Mouse (Mus musculus) midbrain, embryonic 11.5 days (tissue): ENCODE measurements around the gene Stra8. TPM values are rescaled to one million over a fixed set of nuclear protein-coding genes. Genes with fewer than 3 reads are reported as not detected.

Experiments used
- ATAC-seq: fragments of 200-750 bp; cut with Nextera tagmentation; 2 replicates; pipeline ENCODE4 v1.8.0; 2017; ENCODE audit warnings: moderate TSS enrichment, moderate library complexity; ENCODE audit not compliant: low FRiP score
- DNase-seq: peaks from one replicate; pipeline ENCODE4 v3.0.0; 2015; ENCODE audit warnings: low spot score; ENCODE audit errors: missing footprints
- H3K27ac ChIP-seq: fragments of 300-500 bp; sonication (generic); 2 replicates; pipeline ENCODE4 v1.5.1; 2014; ENCODE audit warnings: low read depth, low read length
- H3K27me3 ChIP-seq: fragments of 300-500 bp; sonication (generic); 2 replicates; pipeline ENCODE4 v1.6.1; 2014; ENCODE audit warnings: mild to moderate bottlenecking, low read length, moderate library complexity, mixed read lengths; ENCODE audit not compliant: control insufficient read depth, insufficient read depth
- H3K36me3 ChIP-seq: fragments of 300-500 bp; sonication (generic); 2 replicates; pipeline ENCODE4 v1.6.1; 2014; ENCODE audit warnings: mild to moderate bottlenecking, low read length, moderate library complexity, mixed read lengths; ENCODE audit not compliant: control insufficient read depth, insufficient read depth
- H3K4me1 ChIP-seq: fragments of 300-500 bp; sonication (generic); 2 replicates; pipeline ENCODE4 v1.6.1; 2014; ENCODE audit warnings: low read length; ENCODE audit not compliant: control insufficient read depth, insufficient read depth
- H3K4me2 ChIP-seq: fragments of 300-500 bp; sonication (generic); 2 replicates; pipeline ENCODE4 v1.6.1; 2014; ENCODE audit warnings: mild to moderate bottlenecking, moderate library complexity
- H3K4me3 ChIP-seq: fragments of 300-500 bp; sonication (generic); 2 replicates; pipeline ENCODE4 v1.5.1; 2014; ENCODE audit warnings: low read depth, low read length
- H3K9ac ChIP-seq: fragments of 300-500 bp; sonication (generic); 2 replicates; pipeline ENCODE4 v1.6.1; 2014; ENCODE audit warnings: low read length
- H3K9me3 ChIP-seq: fragments of 300-500 bp; sonication (generic); 2 replicates; pipeline ENCODE4 v1.6.1; 2016; ENCODE audit warnings: low read length; ENCODE audit not compliant: control insufficient read depth
- WGBS: fragments of 180-500 bp; shearing (Covaris S2); extraction: QIAGEN DNeasy Blood & Tissue Kit; methylation state at CpG from one replicate; pipeline ENCODE4 v1.1.7; 2014; 5-methylcytosine and 5-hydroxymethylcytosine counted together
- polyA plus RNA-seq: library from polyadenylated mRNA; unstranded; fragments of >200 nt; fragmentation: Nextera tagmentation; extraction: Ambion mirVana; gene quantifications from 2 replicates; pipeline ENCODE4 v1.2.1, GENCODE M21; 2014

The Stra8 gene
- polyA plus RNA-seq, 1 experiment from 2014 or later, result not detected

DNA sequence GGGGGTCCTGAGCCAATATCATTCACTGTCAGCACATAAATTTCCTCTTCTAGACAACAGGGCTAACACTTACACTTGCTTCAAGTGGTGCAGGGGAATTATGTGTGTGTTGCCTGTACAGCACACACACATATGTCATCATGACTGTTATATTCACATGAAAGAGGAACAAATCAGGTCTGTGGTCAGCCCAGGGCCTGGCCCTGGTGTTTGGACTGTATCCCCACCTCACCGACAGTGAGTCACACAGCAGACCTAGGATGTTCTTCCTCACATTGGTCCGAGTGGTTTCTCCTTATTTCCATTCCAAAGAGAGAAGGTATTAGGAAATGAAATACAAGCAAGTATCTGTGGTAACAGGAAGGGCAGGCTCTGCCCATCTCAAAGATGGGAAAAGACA is 44.6 kb downstream of the Stra8 start:
- H3K36me3 ChIP-seq, result no peaks in the 10 kb centered on the region
- ATAC-seq, result no peak
- no peaks in the 10 kb centered on the region for H3K9me3 ChIP-seq
- DNase-seq, result no peak
- no peaks in the 10 kb centered on the region for H3K27me3 ChIP-seq
- H3K4me2 ChIP-seq, result no peak overlapping the region
- 89% methylated on average over 2 of the region's 2 CpGs for WGBS
- no peak overlapping the region for H3K9ac ChIP-seq
- H3K27ac ChIP-seq, result no peak overlapping the region
- no peak overlapping the region for H3K4me3 ChIP-seq
- H3K4me1 ChIP-seq, result no peaks in the 10 kb centered on the region

DNA sequence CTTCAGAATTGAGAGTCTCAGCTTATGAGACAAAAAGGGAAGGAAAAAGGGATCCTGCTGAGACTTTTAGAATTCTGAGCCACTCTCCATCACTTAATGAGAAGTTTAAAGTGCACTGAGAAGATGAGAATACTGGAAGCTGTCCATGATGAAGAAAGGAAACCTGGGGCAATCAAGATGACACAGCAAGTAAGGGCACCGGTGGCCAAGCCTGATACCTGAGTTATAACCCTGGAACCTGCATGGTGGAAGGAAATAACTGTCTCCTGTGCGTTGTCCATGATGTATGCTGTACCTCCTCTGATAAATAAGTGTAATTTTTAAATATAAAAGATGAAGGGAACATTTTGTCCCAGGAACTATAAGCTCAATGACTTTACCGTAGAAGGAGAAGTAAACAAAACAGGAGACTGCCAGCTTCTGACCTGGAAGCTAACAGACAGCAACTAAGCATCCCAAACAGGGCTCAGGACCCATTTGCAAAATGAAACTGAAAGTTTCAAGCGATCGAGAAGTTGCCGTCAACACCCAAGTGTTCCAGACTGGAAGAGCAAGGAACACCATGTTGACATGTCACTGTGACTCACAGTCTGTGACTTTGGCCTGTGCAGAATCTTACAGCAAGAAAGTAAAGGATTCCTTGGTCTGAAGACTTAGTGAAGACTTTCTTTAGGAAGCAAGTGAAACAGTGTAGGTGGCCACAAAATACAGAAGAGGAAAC is 46.0 kb downstream of the Stra8 start:
- H3K27ac ChIP-seq, result no peak overlapping the region
- WGBS, result 86% methylated on average over 6 of the region's 6 CpGs
- no peaks in the 10 kb centered on the region for H3K36me3 ChIP-seq
- H3K4me3 ChIP-seq, result no peak overlapping the region
- H3K9me3 ChIP-seq, result no peaks in the 10 kb centered on the region
- no peak for ATAC-seq
- H3K4me2 ChIP-seq, result no peak overlapping the region
- no peak for DNase-seq
- no peak overlapping the region for H3K9ac ChIP-seq
- H3K27me3 ChIP-seq, result no peaks in the 10 kb centered on the region
- H3K4me1 ChIP-seq, result no peaks in the 10 kb centered on the region

DNA sequence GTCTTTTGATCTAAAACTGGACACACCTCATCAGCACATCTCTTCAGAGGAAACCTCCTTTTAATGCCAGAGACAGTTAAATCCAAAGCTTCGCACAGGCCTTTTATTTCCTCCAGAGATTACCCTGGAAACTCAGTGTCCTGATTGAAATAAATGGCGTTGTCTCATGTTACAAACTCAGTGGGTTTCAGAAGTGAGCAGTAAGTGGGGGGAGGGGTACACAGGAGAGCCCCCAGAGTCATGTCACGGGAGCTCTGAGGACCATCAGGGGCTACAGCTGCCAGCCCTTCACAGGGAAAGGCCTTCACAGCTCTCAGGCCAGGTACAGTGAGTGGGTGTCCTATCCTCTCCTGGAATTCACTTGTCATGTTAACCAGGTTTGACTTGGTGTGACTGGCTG is 51.2 kb downstream of the Stra8 start:
- H3K4me3 ChIP-seq, result no peak overlapping the region
- 22% methylated on average over 3 of the region's 3 CpGs for WGBS
- no peaks in the 10 kb centered on the region for H3K36me3 ChIP-seq
- H3K27ac ChIP-seq, result no peak overlapping the region
- no peak overlapping the region for H3K4me2 ChIP-seq
- DNase-seq, result no peak
- H3K9ac ChIP-seq, result no peak overlapping the region
- H3K9me3 ChIP-seq, result no peaks in the 10 kb centered on the region
- no peaks in the 10 kb centered on the region for H3K4me1 ChIP-seq
- no peak for ATAC-seq
- no peaks in the 10 kb centered on the region for H3K27me3 ChIP-seq

DNA sequence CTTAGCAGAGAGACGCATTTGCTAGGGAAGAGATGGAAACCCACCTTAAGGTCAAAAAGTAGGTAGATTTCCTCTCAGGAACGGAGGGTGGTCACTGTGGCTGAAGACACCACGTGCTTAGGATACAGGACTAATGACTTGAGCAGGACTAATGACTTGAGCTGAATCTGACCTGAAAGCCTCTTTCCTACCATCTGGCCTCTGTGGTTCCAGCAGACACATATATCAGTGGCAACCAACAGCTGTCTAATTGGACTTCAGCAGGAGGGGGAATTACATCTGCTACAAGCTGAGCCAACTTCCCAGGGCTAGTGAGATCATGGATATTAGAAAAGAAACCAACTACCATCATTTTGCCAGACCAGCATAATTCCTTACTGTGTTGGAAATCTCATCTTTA is 59.3 kb downstream of the Stra8 start:
- no peak for DNase-seq

DNA sequence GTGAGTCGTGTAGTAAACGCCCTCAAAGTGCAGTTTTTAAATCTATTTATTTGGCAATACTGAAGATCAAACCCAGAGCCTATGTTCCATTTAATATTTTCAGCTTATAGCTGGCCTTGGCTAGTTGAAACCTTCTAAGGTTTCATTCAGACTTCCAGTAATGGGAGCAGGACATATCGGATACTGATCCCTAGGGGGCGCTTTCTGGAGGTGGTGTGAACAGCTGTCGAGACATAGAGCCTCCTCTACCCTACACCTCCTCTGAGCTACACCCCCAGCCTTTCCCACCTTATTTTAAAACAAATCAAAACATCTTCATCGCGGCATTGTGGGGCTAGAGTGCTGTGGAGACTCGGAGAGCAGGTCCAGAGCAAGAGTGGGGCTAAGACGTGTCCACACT is 60.7 kb downstream of the Stra8 start:
- 65% methylated on average over 9 of the region's 9 CpGs for WGBS
- ATAC-seq (no peak), DNase-seq (no peak)
- H3K4me3 ChIP-seq, result no peak overlapping the region
- H3K4me2 ChIP-seq, result no peak overlapping the region
- no peaks in the 10 kb centered on the region for H3K9me3 ChIP-seq
- H3K9ac ChIP-seq, result no peak overlapping the region
- no peak overlapping the region for H3K27ac ChIP-seq
- no peaks in the 10 kb centered on the region for H3K36me3 ChIP-seq
- no peaks in the 10 kb centered on the region for H3K27me3 ChIP-seq
- peaks cover 5% of the 10 kb centered on the region; the same call in 1 of the 2 replicates for H3K4me1 ChIP-seq

More for the DNA sequence above, 59.3 kb downstream of the Stra8 start:
- H3K4me3 ChIP-seq, result no peak overlapping the region
- peaks cover 5% of the 10 kb centered on the region; the same call in 1 of the 2 replicates for H3K4me1 ChIP-seq
- no peaks in the 10 kb centered on the region for H3K36me3 ChIP-seq
- ATAC-seq, result no peak
- H3K27me3 ChIP-seq, result no peaks in the 10 kb centered on the region
- H3K27ac ChIP-seq, result no peak overlapping the region
- 85% methylated on average over 3 of the region's 3 CpGs for WGBS
- H3K4me2 ChIP-seq, result no peak overlapping the region
- H3K9me3 ChIP-seq, result no peaks in the 10 kb centered on the region
- H3K9ac ChIP-seq, result no peak overlapping the region

DNA sequence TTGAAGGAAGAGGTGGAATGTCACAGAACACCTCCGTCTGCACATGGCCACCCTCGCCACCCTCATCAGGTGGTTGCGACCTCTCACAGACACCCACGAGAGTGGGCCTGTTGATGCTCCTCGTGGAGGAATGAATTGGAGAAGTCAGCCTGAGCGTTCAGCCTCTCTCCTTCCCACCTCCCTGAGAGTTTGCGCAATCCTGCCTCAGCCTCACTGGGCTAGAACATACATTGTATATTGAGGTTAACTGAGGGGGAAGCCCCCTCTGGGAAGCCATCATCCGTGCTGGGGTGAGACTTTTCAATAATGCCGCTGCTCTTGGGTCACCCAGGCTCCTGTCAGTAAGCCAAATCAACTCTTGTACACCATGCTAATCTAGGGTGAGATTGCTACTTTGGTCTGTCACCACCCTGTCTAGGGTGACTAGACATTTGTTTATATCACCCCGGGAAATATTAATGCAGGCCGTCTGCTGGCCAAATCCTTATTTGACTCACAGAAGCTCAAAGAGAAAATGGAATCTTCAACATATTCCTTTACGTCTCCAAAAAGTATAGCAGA is 67.2 kb downstream of the Stra8 start:
- Histone ChIP-seq H3K9ac (no peak overlapping the region), H3K4me2 (no peak overlapping the region), H3K27ac (no peak overlapping the region), H3K4me1 (0 out of 2 replicates have a peak, but pooled peaks cover 4% of the 10 kb centered on the region), H3K27me3 (no peaks in the 10 kb centered on the region), H3K36me3 (no peaks in the 10 kb centered on the region), H3K4me3 (no peak overlapping the region), H3K9me3 (no peaks in the 10 kb centered on the region)
- DNase-seq, result no peak
- 88% methylated on average over 12 of the region's 12 CpGs for WGBS
- ATAC-seq, result no peak

DNA sequence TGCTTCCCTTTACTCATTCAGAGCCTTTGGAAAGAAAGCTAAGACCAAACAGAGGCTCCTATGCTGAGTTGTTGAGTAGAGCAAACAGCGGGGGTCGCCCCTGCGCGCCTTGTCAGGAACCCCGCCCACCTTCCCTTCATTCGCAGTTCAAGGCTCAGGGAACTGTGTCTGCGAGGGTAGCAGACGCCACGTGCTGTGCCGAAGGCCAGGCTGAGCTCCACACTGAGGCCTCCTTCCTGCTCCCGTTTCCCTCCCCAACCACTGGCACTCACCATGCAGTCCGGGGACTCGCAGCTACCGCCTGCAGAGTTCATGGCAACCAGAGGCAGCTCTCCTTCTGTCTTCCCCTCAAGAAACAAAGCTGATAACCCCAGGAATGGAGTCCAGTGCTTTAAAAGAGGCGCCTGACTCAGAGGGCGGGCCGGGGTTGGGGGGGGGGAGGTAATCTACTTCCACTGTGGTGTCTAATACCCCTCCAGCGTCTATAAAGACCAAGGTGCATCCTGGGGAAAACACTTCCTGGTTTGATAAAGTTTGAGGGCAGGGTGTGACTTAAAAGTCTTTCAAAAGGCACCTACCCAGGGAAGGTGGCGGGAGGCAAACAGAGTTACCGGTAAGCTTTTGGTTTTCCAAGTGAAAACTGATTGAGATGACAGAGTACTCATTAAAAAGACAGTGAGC is 68.3 kb downstream of the Stra8 start, which contains the start of gene Slc23a4:
Gene Slc23a4, minus strand, starts transcription at position 324 of the 681 bp plus-strand sequence.
- Histone ChIP-seq H3K9me3 (no peaks in the 10 kb centered on the region), H3K9ac (no peak within 1 kb of the TSS; the same call in 1 of the 2 replicates), H3K4me1 (0 out of 2 replicates have a peak, but pooled peaks cover 4% of the 10 kb centered on the region), H3K4me3 (no peak within 1 kb of the TSS), H3K27me3 (no peaks in the 10 kb centered on the region), H3K27ac (no peak within 1 kb of the TSS), H3K4me2 (peak within 1 kb of the TSS; percentile 12; the same call in 1 of the 2 replicates), H3K36me3 (no peaks in the 10 kb centered on the region)
- 7% methylated on average over 20 of the region's 20 CpGs for WGBS
- DNase-seq, result peak; percentile 85
- ATAC-seq, result 0 out of 2 replicates have a peak, but pooled peaks have one; percentile 58
